Mouse (Mus musculus): Measurements from ENCODE around the gene Gzmm.

Gene Gzmm

DNA sequence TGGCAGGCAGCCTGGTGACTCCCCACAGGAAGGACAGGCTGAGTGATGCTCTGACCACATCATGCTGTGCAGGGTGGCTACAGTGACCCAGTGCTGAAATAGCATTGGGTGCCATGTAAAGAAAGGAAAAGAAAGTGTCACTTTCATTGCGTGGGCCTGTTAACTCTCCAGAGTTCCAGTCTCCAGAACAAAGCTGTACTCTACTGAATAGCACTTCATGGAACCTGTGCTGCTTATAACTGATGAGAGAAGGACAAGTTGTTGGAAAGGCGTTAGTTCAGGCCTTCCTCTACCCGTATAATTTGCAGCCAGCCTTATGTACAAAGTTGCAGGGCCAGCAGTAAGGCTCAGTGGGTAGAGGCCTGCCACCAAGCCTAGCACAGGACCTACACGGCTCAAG is at the start of gene Gzmm:
Gene Gzmm, plus strand, starts transcription at position 301 of the 400 bp plus-strand sequence.
- DNase-seq (ENCODE audit: low spot score): no peak

DNA sequence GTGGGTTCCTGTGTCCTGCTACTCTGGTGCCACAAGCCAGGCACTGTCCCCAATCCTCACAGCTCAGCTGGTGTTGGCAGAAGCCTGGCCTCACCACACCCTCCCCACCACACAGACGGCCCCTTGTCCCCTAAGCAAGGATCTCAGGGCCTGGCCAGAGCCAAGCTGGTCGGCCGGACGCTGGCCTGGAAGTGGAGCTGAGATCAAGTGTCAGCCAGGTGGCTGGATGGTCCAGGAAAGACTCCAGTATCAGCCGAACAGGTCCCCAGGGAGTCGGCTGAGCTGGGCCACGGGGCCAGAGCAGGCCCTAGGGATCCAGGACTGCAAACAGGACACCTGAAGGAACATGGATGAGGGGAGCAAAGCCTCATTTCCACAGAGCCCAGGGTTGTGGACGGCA is 43.1 kb upstream of the Gzmm start, which contains the start of gene Odf3l2:
Gene Odf3l2, minus strand, starts transcription at position 28 of the 400 bp plus-strand sequence.
- DNase-seq (ENCODE audit: low spot score): no peak

DNA sequence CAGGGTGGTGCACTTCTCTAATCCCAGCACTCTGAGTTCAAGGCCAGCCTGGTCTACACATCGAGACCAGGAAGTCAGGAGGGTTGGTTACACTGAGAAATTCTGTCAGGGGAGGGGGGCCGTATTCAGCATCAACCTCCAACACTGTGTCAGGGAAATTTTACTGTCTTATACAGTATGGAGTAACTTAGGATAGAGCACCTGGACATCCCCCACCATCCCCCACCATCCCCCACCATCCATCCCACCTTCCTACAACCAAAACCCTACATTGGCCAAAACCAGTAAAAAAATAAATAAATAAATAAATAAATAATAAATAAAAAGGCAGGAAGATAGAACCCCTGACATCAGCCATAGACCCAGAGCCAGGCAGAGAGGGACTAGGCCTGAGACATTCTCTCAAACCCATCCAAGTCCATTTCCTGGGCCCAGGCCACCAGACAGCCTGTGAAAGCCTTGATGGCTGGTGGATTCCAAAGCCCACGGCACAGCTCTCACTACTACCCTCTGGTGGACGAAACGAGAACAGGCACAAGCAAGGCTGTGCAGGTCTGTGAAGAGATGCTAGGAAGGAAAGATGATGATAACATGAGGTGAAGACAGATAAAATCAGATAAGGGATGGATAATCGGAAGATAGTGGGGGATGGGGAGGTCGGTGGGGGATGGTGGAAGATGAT is 39.6 kb upstream of the Gzmm start:
- peak; percentile 88 for DNase-seq (ENCODE audit: low spot score)

DNA sequence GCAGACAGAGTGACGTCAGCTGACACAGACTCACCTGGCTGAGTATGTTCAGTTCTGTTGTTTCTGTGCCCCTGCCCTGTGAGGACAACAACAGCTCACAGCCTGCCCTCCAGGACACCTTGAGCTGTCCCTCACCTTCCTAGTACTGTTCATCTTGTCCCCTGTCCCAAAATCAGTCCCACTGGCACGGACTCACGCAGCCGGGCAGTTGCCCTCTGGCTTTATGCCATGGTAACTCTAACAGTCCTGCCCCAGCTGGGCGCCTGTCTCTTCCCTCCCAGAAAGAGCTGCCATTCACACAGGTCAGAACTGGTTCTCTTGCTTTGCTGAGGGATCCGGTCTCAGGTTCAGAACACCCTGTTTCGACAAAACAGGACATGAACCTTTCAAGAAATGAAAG is 36.0 kb upstream of the Gzmm start:
- no peak for DNase-seq (ENCODE audit: low spot score)

DNA sequence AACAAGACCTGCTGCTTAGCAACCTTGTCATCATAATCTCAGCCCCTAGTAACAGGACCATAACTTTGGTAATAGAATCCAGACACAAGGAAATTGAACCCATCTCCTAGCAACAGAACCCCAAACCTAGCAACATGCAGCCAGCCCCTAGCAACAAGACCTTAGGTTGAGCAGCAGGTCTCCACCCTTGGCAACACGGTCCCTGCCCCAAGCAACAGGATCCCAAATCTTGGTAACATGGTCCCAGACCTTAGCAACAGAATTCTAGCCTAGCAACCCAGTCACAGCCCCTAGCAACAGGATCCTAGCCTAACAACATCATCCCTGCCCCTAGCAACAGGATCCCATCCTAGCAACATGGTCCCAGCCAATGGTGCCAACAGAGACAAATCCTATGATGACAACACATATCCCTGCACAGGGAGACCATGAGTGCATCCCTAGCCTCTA is 33.8 kb upstream of the Gzmm start:
- no peak for DNase-seq (ENCODE audit: low spot score)

DNA sequence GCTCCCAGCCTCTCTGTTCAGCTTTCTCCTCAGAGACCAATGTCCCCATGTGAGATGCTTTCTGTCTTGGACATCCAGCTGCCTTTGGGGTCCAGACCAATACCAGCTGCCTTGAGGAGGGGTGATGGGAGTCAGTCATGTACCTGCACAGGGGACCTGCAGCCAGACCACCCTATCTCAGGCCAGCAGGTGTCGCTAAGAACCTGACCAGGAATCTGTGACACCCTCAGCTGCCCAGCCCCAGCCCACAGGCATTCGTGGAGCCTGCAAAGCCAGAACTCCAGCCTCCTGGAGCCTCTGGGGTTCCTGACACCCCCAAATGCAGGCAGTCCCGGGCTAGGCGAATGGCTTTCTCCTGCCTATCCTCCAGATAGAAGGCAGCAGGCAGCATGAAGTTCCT is 30.0 kb upstream of the Gzmm start:
- no peak for DNase-seq (ENCODE audit: low spot score)

DNA sequence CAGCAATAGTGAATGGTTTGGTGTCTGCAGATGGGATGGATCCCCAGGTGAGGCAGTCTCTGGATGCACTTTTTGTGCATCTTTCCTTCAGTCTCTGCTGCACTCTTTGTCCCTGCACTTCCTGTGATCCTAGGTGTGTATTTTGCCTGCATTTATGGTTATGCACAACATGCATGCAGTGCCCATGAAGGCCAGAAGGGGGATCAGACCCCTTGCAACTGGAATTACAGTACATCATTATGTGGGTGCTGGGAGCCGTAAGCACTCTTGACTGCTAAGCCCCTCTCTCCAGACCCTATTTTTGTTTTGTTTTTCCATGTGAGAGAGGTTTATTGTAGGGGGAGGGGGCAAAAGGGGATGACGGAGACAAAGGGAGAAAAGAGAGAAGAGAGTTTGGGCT is 28.5 kb upstream of the Gzmm start:
- DNase-seq (ENCODE audit: low spot score): no peak

DNA sequence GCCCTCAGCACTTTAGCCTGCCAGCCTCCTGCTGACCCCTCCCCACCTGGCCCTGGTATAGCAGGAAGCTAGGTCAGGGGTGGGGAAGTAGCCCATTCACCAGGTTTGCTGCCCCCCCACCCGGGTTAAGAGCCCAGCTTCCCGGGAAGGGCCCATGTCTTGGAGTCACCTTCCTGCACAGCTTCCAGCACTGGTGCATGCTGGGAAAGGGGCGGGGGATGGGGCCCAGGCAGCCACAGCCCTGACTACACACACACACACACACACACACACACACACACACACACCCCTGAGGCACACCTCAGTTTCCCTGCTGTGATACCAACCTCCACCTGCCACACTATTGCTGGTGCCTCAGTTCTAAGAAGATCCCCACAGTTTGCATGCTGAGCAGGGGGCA is 27.0 kb upstream of the Gzmm start:
- DNase-seq (ENCODE audit: low spot score): no peak

DNA sequence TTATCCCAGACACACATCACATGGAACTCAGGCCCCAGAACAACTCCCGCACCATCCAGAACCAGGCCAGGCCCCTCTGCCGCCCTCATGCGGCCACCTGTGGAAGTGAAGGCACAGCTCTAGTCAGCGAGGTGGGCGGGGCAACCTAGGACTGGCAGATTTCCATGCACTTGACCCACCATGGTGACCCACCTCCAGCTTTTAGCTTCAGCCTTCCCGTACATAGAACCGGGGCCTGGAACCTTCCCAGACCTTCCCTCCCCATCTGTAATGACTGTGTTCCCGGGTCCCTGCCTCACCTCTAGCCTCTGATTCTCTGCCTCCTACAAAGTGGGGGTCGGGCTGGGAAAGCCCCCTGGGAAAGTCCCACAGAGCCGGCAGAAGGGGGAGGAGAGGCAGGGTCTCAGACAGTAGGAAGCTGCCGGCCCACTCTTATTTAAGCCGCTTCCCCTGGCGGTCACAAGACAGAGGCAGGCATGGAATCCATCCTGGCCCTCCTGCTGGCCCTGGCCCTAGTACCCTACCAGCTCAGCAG is 24.6 kb upstream of the Gzmm start, which contains the start of gene Madcam1:
Gene Madcam1, plus strand, starts transcription at position 429 of the 535 bp plus-strand sequence.
- DNase-seq (ENCODE audit: low spot score): peak; percentile 89

DNA sequence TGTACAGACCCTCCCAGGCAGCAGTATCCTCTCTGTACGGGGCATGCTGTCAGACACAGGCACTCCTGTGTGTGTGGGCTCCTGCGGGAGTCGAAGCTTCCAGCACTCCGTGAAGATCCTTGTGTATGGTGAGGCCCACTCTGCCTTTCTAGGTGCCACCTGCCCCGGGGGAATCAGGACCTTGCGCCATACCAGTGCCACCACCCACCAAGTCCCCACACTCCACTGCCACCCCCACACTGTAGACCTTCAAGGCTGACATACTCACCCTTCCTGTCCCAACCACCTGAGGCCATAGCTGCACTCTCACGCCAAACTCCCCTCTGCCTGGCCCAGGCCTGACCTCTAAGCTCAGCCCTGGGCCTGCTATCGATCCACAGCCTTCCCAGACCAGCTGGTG is 23.8 kb upstream of the Gzmm start:
- no peak for DNase-seq (ENCODE audit: low spot score)

DNA sequence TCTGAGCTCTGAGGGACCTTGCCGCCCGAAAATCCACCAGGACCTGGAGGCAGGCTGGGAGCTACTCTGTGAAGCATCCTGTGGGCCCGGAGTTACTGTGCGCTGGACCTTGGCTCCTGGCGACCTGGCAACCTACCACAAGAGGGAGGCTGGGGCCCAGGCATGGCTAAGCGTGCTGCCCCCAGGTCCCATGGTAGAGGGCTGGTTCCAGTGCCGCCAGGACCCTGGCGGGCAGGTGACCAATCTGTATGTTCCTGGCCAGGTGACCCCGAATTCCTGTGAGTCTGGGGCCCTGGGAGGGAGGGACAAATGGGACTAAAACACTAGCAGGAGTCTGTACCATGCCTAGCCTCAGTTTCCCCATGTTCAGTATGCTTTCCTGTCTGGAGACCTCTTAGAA is 22.3 kb upstream of the Gzmm start:
- DNase-seq (ENCODE audit: low spot score): no peak

DNA sequence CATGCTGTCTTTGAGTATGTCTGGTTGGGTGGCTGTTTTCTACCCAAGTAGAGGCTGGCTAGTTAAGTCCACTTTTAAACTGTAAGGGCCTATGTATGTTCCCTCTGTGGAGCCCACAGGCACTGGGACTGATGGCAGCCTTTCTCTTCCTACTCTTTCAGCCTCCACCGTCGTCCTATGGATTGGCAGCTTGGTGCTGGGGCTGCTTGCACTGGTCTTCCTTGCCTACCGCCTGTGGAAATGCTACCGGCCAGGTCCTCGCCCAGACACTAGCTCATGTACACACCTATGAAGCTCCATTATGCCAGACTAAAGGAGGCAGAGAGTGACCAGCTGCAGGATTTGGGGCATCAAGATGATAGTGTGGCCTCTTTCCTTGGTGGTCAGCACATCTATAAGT is 20.7 kb upstream of the Gzmm start:
- DNase-seq (ENCODE audit: low spot score): no peak

DNA sequence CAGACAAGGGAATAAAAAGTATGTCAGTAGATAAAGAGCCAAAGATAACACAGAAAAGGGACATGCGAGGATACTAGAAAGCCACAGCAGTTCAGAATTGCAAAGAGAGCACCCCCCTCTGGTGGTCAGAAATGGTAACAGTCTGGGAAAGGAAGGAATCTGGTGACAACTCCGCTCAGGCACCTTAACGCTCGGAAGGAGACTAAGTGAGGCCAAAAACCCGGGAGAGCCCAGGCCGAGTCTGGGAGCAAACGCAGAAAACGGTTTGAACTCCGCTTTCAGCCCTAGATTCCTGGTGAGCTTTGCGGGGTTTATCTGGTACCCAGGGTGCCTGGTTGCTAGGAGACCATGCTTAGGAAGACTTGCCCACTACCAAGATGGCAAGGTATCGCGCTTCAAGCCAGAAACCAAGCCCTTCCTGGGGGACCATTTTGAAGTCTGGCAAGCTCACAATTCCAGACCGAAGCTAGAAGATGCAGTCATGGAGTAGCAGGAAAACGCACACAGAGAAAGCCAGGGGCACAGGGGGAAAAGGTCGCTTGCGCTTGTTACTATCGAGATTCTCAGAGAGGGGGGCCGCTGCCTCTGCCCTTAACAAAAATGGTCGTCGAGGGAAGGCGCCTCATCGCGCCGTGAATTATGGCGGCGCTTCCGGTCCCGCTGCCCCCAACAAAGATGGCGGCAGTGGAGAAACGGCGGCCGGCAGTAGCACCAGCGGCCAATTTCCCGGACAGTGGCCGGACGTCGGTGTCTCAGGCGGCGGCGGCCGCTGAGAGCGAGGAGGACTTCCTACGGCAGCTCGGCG is 19.8 kb upstream of the Gzmm start, which contains the start of gene Tpgs1:
Gene Tpgs1, plus strand, starts transcription at position 599 of the 805 bp plus-strand sequence.
- peak; percentile 89 for DNase-seq (ENCODE audit: low spot score)

DNA sequence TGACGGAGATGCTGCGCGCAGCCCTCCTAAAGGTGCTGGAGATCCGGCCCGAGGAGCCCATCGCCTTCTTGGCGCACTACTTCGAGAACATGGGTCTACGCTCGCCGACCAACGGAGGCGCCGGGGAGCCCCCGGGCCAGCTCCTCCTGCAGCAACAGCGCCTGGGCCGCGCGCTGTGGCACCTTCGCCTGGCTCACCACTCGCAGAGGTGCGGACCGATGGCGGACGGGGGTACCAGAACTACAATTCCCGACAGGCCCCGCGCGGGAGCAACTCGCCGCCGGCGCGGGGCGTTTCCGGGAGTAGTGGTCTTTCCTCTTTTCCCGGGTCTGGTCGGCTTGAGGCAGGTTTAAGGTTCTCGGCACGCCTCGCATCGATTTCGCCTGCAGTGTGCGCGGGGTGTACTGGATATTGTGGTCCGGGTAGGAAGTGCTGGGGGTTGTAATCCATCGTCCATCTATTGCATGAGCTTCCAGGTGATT is 19.2 kb upstream of the Gzmm start:
- DNase-seq (ENCODE audit: low spot score): peak; percentile 87

DNA sequence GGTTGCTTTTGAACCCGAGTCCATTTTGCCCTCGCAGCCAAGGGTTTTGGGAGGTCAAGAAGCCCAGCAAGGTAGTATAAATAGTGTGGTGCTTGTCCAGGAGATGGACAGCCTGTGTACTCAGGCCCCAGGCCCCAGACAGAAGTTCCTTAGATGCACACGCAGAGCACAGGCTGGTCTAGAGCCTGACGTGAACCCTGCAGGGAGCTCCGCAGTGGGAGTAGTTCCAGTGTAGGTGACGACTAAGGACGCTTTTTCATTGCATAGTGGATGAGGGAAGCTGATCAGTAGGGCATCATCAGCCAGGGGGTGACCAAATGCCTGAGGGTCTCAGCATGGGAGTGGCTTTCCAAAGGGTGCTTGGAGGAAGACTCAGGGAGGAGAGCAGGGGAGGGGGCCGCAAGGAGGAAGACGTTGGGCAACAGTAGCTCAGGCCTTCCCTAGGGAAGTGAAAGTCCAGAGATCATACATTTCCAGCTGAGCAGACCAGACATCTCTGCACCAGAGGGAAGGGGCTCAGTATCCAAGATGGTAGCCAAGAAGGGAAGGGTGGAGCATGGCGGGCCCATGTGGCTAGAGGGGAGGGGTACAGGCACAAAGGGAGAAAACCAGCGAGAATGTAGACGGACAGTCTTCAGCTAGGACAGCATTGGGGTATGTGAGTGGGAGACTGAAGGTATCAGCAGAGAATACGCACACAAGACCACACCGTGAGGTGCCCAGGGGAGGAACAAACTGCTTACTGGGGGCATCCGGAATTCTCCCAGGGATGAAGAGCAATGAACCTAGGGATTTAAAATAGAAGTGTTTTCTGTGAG is 18.5 kb upstream of the Gzmm start:
- no peak for DNase-seq (ENCODE audit: low spot score)

DNA sequence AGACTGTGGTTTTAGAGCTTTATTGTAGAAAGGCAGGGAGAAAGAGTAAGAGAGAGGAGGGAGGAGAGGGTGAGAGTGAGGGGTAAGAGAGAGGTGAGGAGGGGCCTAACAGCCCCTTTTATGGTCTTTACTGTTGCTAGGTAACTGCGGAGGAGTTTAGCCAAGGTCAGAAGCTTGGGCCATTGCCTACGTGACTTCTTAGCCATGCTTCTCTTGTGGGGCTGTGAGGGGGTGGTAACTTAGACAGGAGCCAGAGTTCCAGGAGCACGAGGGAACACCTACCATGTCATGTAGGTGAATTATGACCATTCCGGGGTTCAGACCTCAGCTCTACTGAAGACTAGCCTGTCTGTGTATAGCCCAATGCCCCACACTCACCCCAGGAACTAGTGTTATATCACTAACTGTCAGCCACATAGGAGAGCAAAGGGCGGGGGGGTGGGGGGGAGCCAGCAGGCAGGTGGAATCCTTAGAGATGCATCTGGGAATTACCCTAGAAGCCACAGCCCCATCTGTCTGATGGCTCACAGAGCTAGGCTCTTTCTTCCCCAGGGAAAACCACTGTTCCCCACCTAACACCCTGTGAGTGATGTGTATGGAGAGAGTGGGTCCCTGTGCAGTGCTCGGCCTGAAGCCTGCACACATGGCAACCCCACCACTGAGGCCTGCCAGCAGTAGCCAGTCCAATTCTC is 17.3 kb upstream of the Gzmm start:
- DNase-seq (ENCODE audit: low spot score): no peak

DNA sequence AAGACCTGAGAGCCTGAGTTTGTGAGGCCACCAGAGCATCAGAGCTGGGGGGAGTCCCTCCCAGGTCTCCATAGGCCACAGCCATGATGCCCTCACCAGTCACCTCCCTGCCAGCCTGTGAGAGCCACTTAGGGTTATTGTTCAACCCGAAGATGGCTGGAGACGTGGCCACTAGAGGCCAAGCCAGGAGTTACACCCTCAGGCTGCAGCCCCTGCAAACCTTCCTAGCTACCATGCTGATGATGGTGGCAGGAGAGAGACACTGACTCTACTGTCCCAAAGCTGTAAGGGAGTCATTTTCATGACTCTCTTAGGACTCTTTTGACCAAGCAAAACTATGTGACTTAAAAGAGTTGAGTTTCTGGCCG is 16.7 kb upstream of the Gzmm start:
- no peak for DNase-seq (ENCODE audit: low spot score)

DNA sequence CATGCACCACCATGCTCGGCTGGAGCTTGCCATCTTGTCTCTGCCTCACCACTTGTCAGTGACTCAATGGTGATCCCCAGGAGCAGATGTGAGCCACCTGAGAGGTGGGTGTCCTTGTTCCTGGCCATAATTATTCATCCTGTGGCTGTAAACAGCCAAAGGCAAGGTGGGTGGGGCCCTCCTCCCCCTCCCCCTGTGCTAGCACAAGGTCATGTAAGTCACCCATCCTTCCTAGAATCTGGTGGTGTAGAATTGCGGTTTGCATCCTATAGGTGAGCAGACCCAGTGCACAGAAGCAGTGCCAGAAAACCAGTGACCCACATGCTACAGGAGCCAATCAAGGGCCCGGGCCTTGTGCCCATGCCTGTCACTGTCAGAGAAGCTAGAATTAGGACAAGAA is 15.8 kb upstream of the Gzmm start:
- DNase-seq (ENCODE audit: low spot score): no peak

DNA sequence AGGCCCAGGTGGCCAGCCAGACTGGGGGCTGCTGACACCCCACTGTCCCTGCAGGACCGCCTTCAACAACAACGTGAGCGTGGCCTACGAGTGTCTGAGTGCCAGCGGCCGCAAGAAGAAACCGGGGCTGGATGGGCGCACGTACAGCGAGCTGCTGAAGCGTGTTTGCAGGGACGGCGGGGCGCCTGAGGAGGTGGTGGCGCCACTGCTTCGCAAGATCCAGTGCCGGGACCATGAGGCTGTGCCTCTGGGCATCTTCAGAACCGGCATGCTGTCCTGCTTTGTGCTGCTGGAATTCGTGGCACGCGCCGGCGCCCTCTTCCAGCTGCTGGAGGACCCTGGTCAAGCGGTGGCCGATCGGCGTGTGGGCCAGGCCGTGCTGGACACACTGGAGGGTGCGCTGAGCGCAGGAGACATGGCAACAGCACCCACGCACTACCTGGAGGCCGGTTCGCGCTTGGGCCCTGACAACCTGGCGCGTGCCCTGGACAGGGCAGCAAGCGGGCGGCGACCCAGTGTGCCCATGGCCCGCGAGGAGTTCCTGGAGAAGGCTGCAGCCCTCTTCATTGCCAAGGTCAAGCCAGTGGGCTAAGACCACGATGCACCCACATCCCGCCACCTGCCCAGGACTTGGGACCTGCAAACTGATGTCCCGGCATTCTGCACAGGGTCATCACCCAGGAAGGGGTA is 13.3 kb upstream of the Gzmm start:
- no peak for DNase-seq (ENCODE audit: low spot score)

DNA sequence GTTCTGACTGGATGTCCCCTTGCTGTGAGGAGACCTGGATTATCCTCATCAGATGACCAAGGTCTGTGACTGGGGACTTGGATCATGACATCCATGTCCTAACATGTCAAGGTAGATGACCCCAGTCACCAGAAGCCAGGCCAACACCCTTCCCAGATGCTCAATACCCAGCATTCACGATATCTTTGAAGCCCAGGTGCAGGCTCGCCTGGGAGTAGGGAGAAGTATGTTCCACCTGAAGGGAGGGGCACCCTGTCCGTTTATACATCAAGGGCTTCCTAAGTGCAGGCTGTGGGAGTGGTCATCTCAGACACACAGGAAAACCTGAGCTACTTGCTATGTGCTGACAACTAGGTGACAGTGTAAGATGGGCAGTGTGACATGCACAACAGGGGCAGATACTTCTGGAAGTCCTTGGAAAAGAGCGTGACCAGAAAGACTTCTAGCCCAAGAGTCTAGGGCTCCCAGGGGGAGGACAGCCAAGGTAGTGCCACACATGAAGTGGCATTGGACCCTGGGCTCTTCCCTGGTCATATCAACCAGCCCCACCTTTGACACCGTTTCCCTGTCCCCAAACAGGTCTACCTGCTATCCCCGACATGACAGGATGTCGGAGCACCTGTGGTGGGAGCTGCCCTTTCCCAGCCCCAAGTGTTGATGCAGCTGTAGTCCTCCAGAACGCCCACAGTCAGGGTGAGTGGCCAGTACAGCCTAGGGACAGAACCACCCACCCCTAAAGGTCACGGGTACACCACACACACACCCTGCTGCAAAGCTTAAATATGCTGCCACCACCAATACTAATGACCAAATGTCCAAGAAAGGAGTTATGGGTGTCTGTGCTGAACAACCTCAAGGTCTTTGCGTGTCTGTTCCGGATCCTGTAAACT is 8.0 kb upstream of the Gzmm start:
- DNase-seq (ENCODE audit: low spot score): no peak

Measured in testis, postnatal 10 days (tissue).